Mouse (Mus musculus) CH12.LX (cell line): ENCODE data around the gene Mrpl36.

Experiments used
- CTCF ChIP-seq, 2 experiments: IDR thresholded peaks in 1 of 2; conservative IDR thresholded peaks in 1 of 2; 2 replicates each; pipeline ENCODE4 v1.5.1; 2011 to 2012; ENCODE audit warnings: low read depth in 2 of 2, low read length in 2 of 2, improper control_type of control experiment in 1 of 2, inconsistent platforms in 1 of 2, mild to moderate bottlenecking in 1 of 2, moderate library complexity in 1 of 2
- EP300 ChIP-seq: IDR thresholded peaks from 2 replicates; pipeline ENCODE4 v1.6.1; 2011; ENCODE audit warnings: low read length, improper control_type of control experiment
- ETS1 ChIP-seq: conservative IDR thresholded peaks from 2 replicates; pipeline ENCODE4 v1.6.1; 2012; ENCODE audit warnings: low read depth, mild to moderate bottlenecking, inconsistent platforms, low read length, improper control_type of control experiment, moderate library complexity
- KAT2A ChIP-seq: IDR thresholded peaks from 2 replicates; pipeline ENCODE4 v1.6.1; 2012; ENCODE audit warnings: low read length, improper control_type of control experiment, inconsistent platforms; ENCODE audit not compliant: insufficient replicate concordance
- MAX ChIP-seq: IDR thresholded peaks from 2 replicates; pipeline ENCODE4 v1.6.1; 2011; ENCODE audit warnings: low read length, improper control_type of control experiment
- MAZ ChIP-seq: IDR thresholded peaks from 2 replicates; pipeline ENCODE4 v1.6.1; 2012; ENCODE audit warnings: low read depth, mild to moderate bottlenecking, inconsistent platforms, low read length, improper control_type of control experiment, moderate library complexity
- POLR2A ChIP-seq: IDR thresholded peaks from 2 replicates; pipeline ENCODE4 v1.6.1; 2011; ENCODE audit warnings: low read depth, mild to moderate bottlenecking, improper control_type of control experiment, low read length
- RAD21 ChIP-seq: IDR thresholded peaks from 2 replicates; pipeline ENCODE4 v1.6.1; 2011; ENCODE audit warnings: low read depth, mild to moderate bottlenecking, low read length, improper control_type of control experiment, moderate library complexity
- SMC3 ChIP-seq: IDR thresholded peaks from 2 replicates; pipeline ENCODE4 v1.6.1; 2011; ENCODE audit warnings: low read depth, low read length, improper control_type of control experiment
- TBP ChIP-seq: conservative IDR thresholded peaks from 2 replicates; pipeline ENCODE4 v1.6.1; 2011; ENCODE audit warnings: low read depth, low read length, improper control_type of control experiment
- USF1 ChIP-seq: IDR thresholded peaks from 2 replicates; pipeline ENCODE4 v1.6.1; 2014; ENCODE audit warnings: low read depth, mild to moderate bottlenecking, inconsistent platforms, low read length, improper control_type of control experiment
- ZNF384 ChIP-seq: IDR thresholded peaks from 2 replicates; pipeline ENCODE4 v1.6.1; 2012; ENCODE audit warnings: low read depth, low read length, improper control_type of control experiment, inconsistent platforms

DNA sequence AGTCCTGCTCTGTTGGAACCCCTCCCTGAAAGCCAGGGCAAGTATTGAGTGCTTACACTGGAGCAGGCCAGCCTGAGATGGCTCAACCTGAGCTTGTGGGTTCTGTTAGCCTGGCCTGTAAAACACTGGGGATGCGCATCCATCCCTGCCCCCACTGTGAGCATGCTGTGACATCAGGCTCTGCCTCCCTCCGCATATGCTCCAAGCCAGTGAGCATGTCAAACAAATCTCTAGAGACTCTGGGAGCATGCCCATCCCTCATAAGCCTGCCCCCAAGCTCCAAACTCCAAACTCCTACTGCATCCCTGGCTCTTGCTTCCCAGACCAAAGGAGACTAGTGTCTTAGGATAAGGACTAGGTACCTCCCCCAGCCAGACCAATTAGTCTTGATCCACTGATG lies 46.3 kb downstream of the Mrpl36 start:
- TF ChIP-seq KAT2A (no peak), ETS1 (no peak), USF1 (no peak), EP300 (no peak), MAX (no peak), SMC3 (no peak), POLR2A (no peak), CTCF (conservative IDR thresholded peaks at IDR 0.05 in 1 of 2, IDR thresholded peaks at IDR 0.05 in 1 of 2; ENCODE audit: low read depth in 2 of 2, low read length in 2 of 2) (no peak), MAZ (no peak), ZNF384 (no peak), RAD21 (no peak), TBP (no peak)
